Mouse (Mus musculus): ENCODE data around the gene Mettl18. TPM values are rescaled to one million over a fixed set of nuclear protein-coding genes. Genes with fewer than 3 reads are reported as not detected.
A peak's percentile ranks its signal among the peaks of the same experiment; 100 is the strongest.

Mettl18 gene
- polyA plus RNA-seq (2012; ENCODE audit: insufficient read depth, low replicate concordance) = 0.41 TPM in 1 of 2 replicates, not detected in the other

DNA sequence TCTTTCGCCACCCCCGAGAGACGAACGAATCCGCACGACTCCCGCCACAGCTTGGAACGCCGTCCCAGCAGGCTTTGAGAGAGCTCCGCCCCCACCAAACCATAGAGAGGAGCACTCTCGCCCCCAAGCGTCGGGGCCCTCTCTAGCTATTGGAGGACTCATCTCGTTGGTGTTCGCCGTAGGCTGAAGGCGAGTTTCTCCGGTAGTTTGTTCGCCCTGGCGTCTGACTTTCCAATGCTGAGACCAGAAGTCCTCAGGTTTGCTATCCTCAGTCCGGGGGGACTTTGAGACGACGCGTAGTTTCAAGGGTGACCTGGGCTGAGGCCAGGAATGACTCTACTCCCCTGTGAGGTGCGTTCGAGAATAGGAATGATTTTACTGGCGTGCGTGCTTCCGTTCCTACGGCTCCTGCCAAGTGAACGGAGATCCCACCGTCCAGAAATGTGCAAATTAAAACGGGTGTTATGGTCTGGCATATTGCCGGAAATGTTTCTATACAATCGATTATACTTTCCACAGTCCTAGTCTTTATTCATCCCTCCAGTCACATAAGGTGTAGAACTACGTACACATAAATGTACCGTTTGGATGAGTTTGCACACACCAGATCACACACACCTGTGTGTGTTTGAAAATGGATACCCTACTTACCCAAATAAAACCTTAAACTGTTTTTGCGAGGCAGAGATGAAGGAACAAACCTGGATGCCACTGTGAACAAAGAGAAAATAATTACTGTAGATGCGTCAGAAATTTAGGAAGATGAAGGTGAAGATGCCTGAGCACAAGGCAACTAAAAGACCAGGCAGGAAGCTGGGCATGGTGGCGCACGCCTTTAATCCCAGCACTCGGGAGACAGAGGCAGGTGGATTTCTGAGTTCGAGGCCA lies at the start of gene Mettl18, which contains the start of gene BC055324:
Gene Mettl18, plus strand, starts transcription at position 169 of the 888 bp plus-strand sequence.
Gene BC055324, minus strand, starts transcription at position 76 of the 888 bp plus-strand sequence.
- Histone ChIP-seq H3K4me3 (replicated peaks) (peak within 1 kb of the TSS; percentile 100), H3K27me3 (replicated peaks) (no peaks in the 10 kb centered on the region), H3K4me1 (peaks cover 37% of the 10 kb centered on the region), H3K36me3 (replicated peaks; ENCODE audit: low read length) (peaks cover 24% of the 10 kb centered on the region), H3K9me3 (no peaks in the 10 kb centered on the region)
- TF ChIP-seq FLI1 (IDR thresholded peaks at IDR 0.05; ENCODE audit: low read length) (no peak), GATA1 (IDR thresholded peaks at IDR 0.05; ENCODE audit: borderline replicate concordance, low read length) (no peak)

GRCm38 (mm10) chr1:163953396-163953795 lies 41.3 kb upstream of the Mettl18 start:
- Histone ChIP-seq H3K4me3 (replicated peaks) (no peak overlapping the region), H3K9me3 (no peaks in the 10 kb centered on the region), H3K27me3 (replicated peaks) (no peaks in the 10 kb centered on the region), H3K36me3 (replicated peaks; ENCODE audit: low read length) (peaks cover 99% of the 10 kb centered on the region), H3K4me1 (peaks cover 2% of the 10 kb centered on the region; the same call in 1 of the 2 replicates)
- TF ChIP-seq GATA1 (IDR thresholded peaks at IDR 0.05; ENCODE audit: borderline replicate concordance, low read length) = no peak
- TF ChIP-seq FLI1 (IDR thresholded peaks at IDR 0.05; ENCODE audit: low read length) = no peak

DNA sequence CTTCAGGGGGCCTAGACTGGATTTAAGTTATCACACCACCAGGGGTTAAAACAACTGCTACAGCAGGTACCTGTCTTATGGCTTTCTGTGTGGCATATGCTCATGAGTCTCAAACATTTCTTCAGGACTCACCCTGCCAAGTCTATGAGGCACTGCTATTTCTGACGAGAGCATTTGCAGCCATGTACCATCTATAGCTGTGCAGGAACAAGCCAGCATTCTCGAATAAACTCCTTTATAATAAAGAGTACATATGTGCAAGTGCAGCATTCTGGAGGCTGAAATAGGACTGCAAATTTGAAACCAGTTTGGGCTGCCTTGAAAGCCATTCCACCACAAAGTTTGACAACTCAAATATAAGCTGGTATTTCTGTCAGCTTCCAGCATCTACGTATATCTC lies 36.7 kb upstream of the Mettl18 start:
- no peaks in the 10 kb centered on the region; the same call in 1 of the 2 replicates for H3K4me1 ChIP-seq
- H3K27me3 ChIP-seq (replicated peaks) = no peaks in the 10 kb centered on the region
- H3K9me3 ChIP-seq = no peaks in the 10 kb centered on the region
- no peak for TF ChIP-seq FLI1 (IDR thresholded peaks at IDR 0.05; ENCODE audit: low read length)
- no peak for TF ChIP-seq GATA1 (IDR thresholded peaks at IDR 0.05; ENCODE audit: borderline replicate concordance, low read length)
- no peak overlapping the region for H3K4me3 ChIP-seq (replicated peaks)
- H3K36me3 ChIP-seq (replicated peaks; ENCODE audit: low read length) = peaks cover 88% of the 10 kb centered on the region

- peaks cover 49% of the 10 kb centered on the region for H3K36me3 ChIP-seq (replicated peaks; ENCODE audit: low read length)
- TF ChIP-seq GATA1 (IDR thresholded peaks at IDR 0.05; ENCODE audit: borderline replicate concordance, low read length) = no peak
- no peak for TF ChIP-seq FLI1 (IDR thresholded peaks at IDR 0.05; ENCODE audit: low read length)
- H3K9me3 ChIP-seq = no peaks in the 10 kb centered on the region
- no peaks in the 10 kb centered on the region for H3K27me3 ChIP-seq (replicated peaks)
- peak overlapping the region; percentile 62 for H3K4me3 ChIP-seq (replicated peaks)
- H3K4me1 ChIP-seq = peaks cover 24% of the 10 kb centered on the region
Measured at GRCm38 (mm10) chr1:163964008-163964689, 30.5 kb upstream of the Mettl18 start.

- peaks cover 34% of the 10 kb centered on the region for H3K36me3 ChIP-seq (replicated peaks; ENCODE audit: low read length)
- TF ChIP-seq FLI1 (IDR thresholded peaks at IDR 0.05; ENCODE audit: low read length) (no peak), GATA1 (IDR thresholded peaks at IDR 0.05; ENCODE audit: borderline replicate concordance, low read length) (no peak)
- no peak overlapping the region for H3K4me3 ChIP-seq (replicated peaks)
- no peaks in the 10 kb centered on the region for H3K9me3 ChIP-seq
- H3K27me3 ChIP-seq (replicated peaks) = no peaks in the 10 kb centered on the region
- peaks cover 31% of the 10 kb centered on the region for H3K4me1 ChIP-seq
Measured at GRCm38 (mm10) chr1:163974471-163974870, 20.2 kb upstream of the Mettl18 start.

GRCm38 (mm10) chr1:163975088-163975487 lies 19.6 kb upstream of the Mettl18 start:
- H3K4me1 ChIP-seq = peaks cover 34% of the 10 kb centered on the region
- H3K4me3 ChIP-seq (replicated peaks) = no peak overlapping the region
- no peaks in the 10 kb centered on the region for H3K27me3 ChIP-seq (replicated peaks)
- TF ChIP-seq FLI1 (IDR thresholded peaks at IDR 0.05; ENCODE audit: low read length) (no peak), GATA1 (IDR thresholded peaks at IDR 0.05; ENCODE audit: borderline replicate concordance, low read length) (no peak)
- peaks cover 36% of the 10 kb centered on the region for H3K36me3 ChIP-seq (replicated peaks; ENCODE audit: low read length)
- H3K9me3 ChIP-seq = no peaks in the 10 kb centered on the region

DNA sequence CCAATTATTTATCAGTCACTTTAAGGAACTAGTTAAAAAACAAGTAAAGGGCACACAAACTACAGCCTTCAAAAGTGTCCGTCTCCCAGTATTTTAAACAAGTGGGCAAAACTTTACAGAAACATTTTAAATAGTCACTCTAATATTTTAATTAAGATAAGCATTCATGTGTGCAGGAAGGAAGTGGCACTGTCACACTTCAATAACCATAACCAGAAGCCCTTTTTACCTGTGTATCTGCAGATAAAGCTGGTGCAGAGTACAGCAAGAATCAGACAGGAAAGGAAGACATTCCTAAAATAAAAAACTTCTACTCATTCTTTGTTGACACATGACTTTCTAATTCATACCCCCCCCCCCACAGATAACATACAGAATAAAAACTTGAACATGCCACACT lies 18.2 kb upstream of the Mettl18 start:
- no peak for TF ChIP-seq GATA1 (IDR thresholded peaks at IDR 0.05; ENCODE audit: borderline replicate concordance, low read length)
- no peak for TF ChIP-seq FLI1 (IDR thresholded peaks at IDR 0.05; ENCODE audit: low read length)
- Histone ChIP-seq H3K36me3 (replicated peaks; ENCODE audit: low read length) (peaks cover 38% of the 10 kb centered on the region), H3K4me3 (replicated peaks) (no peak overlapping the region), H3K9me3 (no peaks in the 10 kb centered on the region), H3K4me1 (peaks cover 38% of the 10 kb centered on the region), H3K27me3 (replicated peaks) (no peaks in the 10 kb centered on the region)

GRCm38 (mm10) chr1:163992371-163992770 lies 2.3 kb upstream of the Mettl18 start:
- H3K27me3 ChIP-seq (replicated peaks) = no peaks in the 10 kb centered on the region
- H3K4me1 ChIP-seq = peaks cover 37% of the 10 kb centered on the region
- TF ChIP-seq GATA1 (IDR thresholded peaks at IDR 0.05; ENCODE audit: borderline replicate concordance, low read length) = no peak
- TF ChIP-seq FLI1 (IDR thresholded peaks at IDR 0.05; ENCODE audit: low read length) = no peak
- H3K4me3 ChIP-seq (replicated peaks) = peak overlapping the region; percentile 75
- H3K36me3 ChIP-seq (replicated peaks; ENCODE audit: low read length) = peaks cover 28% of the 10 kb centered on the region
- no peaks in the 10 kb centered on the region for H3K9me3 ChIP-seq

DNA sequence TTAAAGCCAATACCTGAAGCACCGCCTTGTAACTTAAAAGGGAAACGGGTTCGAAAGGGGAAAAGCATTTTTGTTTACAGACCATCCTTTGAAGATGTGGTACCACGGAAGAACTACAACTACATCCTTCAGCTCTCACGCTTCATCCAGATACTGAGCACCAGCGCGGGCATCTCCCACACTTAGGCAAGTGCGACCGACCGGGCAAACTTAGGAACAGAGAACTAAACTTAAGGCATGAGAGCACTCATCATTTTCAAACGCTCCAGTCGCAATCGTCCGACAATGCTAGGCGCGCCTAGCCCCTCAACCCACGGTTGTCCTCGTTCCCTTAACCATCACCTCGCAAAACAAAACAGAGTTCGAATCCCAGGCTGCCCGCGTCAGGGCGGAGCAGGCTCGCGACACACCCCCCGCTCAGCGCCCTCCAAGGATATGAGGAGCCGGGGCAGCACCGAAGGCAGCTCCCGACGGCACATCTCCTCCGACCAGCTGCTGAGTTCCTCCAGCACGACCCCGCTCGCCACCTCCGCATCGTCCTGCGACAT lies 442 bp upstream of the Mettl18 start:
- Histone ChIP-seq H3K9me3 (no peaks in the 10 kb centered on the region), H3K4me3 (replicated peaks) (peak overlapping the region; percentile 100), H3K27me3 (replicated peaks) (no peaks in the 10 kb centered on the region), H3K36me3 (replicated peaks; ENCODE audit: low read length) (peaks cover 24% of the 10 kb centered on the region), H3K4me1 (peaks cover 37% of the 10 kb centered on the region)
- TF ChIP-seq GATA1 (IDR thresholded peaks at IDR 0.05; ENCODE audit: borderline replicate concordance, low read length) = no peak
- TF ChIP-seq FLI1 (IDR thresholded peaks at IDR 0.05; ENCODE audit: low read length) = no peak
